13 mouse cellular contexts compared by ENCODE assay signal in the genomic region with DNA sequence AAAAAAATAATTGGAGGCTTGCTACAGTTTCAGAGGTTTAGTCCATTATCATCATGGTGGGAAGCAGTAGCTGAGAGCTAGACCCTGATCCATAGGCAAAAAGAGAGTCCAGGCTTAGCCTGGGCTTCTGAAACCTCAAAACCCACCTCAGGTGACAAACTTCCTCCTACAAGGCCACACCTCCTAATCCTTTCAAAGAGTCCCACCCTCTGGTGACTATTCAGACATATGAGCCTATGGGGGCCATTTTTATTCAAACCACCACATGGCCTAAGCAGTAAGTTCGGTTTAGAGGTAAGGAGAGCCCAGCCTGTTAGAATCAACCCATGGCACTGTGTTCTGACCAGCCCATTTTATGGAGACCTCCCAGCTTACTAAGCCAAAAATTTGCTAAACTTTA. TPM values are rescaled to one million over a fixed set of nuclear protein-coding genes. Genes with fewer than 3 reads are reported as not detected.
"Had no signal": no experiment of that assay in that cellular context is flagged by ENCODE, and none has a peak within 500 bp of the region (broad histone marks: within the 10 kb centered on the region; RNA-seq: fewer than 3 reads in every experiment).

No protein-coding gene starts in this region.

- H3K4me3 ChIP-seq: left cerebral cortex, adult 2 months; limb, embryonic 15.5 days; liver, embryonic 12.5 days had no signal

- H3K27ac ChIP-seq: left cerebral cortex, adult 2 months; limb, embryonic 15.5 days; liver, embryonic 12.5 days; midbrain, embryonic 10.5 days had no signal

- ATAC-seq: liver, embryonic 12.5 days; midbrain, embryonic 16.5 days had no signal

- H3K4me2 ChIP-seq: limb, embryonic 15.5 days; liver, embryonic 12.5 days had no signal

- H3K27me3 ChIP-seq: limb, embryonic 15.5 days had no signal

- DNase-seq: kidney, postnatal 10 days; kidney, postnatal 4 days; lung, embryonic 14.5 days; lung, postnatal 10 days; lung, postnatal 4 days; right cerebral cortex, postnatal 14 days; thymus, postnatal 4 days had no signal

- H3K9ac ChIP-seq: limb, embryonic 15.5 days; liver, embryonic 12.5 days; lung, embryonic 14.5 days had no signal

- H3K9me3 ChIP-seq: limb, embryonic 15.5 days; liver, embryonic 12.5 days; midbrain, embryonic 10.5 days had no signal

RNA-seq across cellular contexts. Expression of a gene that starts 52.2 kb away (rescaled TPM):
- polyA plus RNA-seq: limb, embryonic 11.5 days had no signal
